Mouse (Mus musculus) stomach, embryonic 15.5 days (tissue): ENCODE measurements around the gene Mzt1. TPM values are rescaled to one million over a fixed set of nuclear protein-coding genes. Genes with fewer than 3 reads are reported as not detected.

Experiments
- ATAC-seq: fragments of 200-750 bp; cut with Nextera tagmentation; 2 replicates; pipeline ENCODE4 v1.8.0; 2017; ENCODE audit warnings: low read depth, moderate number of reproducible peaks, moderate TSS enrichment; ENCODE audit not compliant: insufficient read depth, low FRiP score
- H3K27ac ChIP-seq: fragments of 300-500 bp; sonication (generic); 2 replicates; pipeline ENCODE4 v1.5.1; 2015; ENCODE audit warnings: mild to moderate bottlenecking, inconsistent platforms
- H3K27me3 ChIP-seq: fragments of 300-500 bp; sonication (generic); replicated peaks from 2 replicates; pipeline ENCODE4 v1.6.1; 2015; ENCODE audit warnings: inconsistent platforms
- H3K36me3 ChIP-seq: fragments of 300-500 bp; sonication (generic); 2 replicates; pipeline ENCODE4 v1.6.1; 2015; ENCODE audit warnings: inconsistent platforms
- H3K4me1 ChIP-seq: fragments of 300-500 bp; sonication (generic); 2 replicates; pipeline ENCODE4 v1.6.1; 2015; ENCODE audit warnings: inconsistent platforms
- H3K4me2 ChIP-seq: fragments of 300-500 bp; sonication (generic); 2 replicates; pipeline ENCODE4 v1.6.1; 2015; ENCODE audit warnings: mild to moderate bottlenecking, inconsistent platforms
- H3K4me3 ChIP-seq: fragments of 300-500 bp; sonication (generic); replicated peaks from 2 replicates; pipeline ENCODE4 v1.5.1; 2015; ENCODE audit warnings: inconsistent platforms
- H3K9ac ChIP-seq: fragments of 300-500 bp; sonication (generic); 2 replicates; pipeline ENCODE4 v1.6.1; 2015; ENCODE audit warnings: inconsistent platforms
- H3K9me3 ChIP-seq: fragments of 300-500 bp; sonication (generic); 2 replicates; pipeline ENCODE4 v1.6.1; 2016; ENCODE audit warnings: inconsistent platforms
- WGBS: fragments of 180-500 bp; shearing (Covaris S2); methylation state at CpG from one replicate; pipeline ENCODE4 v1.1.7; 2015; 5-methylcytosine and 5-hydroxymethylcytosine counted together
- polyA plus RNA-seq: library from polyadenylated mRNA; unstranded; fragments of >200 nt; fragmentation: Nextera tagmentation; extraction: Ambion mirVana; gene quantifications from 2 replicates; pipeline ENCODE4 v1.2.1, GENCODE M21; 2015

Mzt1 gene
- polyA plus RNA-seq: 75.0 and 76.0 TPM in 2 replicates

DNA sequence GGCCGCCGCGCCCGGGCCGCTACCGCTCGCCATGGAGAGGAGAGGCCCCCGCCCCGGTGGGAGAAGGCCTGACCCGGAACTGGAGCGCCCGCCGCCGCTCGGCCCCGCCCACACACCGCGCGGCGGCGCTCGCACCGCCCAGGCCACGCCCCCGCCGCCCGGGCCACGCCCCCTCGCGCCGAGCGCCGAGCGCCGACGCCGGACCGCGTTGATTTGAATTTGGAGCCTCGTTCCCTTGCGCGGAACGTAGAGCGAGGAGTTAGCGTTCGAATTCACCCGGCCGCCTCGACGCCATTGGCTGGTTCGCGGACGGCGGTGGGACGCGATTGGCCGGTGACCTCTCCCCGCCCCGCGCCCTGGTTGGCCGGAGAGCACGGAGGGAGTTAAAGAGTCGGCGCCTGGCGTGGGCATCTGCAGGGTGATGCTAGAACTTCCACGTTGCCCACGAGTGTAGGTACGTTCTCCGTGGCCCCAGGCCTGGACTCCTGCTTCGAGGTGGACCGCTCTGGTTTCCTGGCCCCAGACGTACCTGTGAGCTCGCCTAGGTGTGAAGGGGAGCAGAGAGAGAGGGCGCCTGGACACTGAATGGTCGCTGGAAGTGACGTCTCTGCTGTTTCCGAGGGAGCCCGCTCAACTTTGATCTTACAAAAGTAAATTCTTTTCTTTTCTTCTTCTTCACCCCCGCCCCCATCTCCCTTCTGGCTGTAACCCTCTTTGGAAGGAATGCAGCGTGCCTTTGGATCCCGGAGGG, at the start of gene Mzt1, which contains the start of gene Bora:
Gene Mzt1 (minus strand): TSS at position 104 of the 751 bp plus-strand sequence.
Gene Bora (plus strand): TSS at position 192 of the 751 bp plus-strand sequence.
- Histone ChIP-seq H3K9ac (peak within 1 kb of the TSS; percentile 86), H3K27ac (peak within 1 kb of the TSS; percentile 78), H3K9me3 (no peaks in the 10 kb centered on the region), H3K4me1 (peaks cover 18% of the 10 kb centered on the region), H3K4me3 (peak within 1 kb of the TSS; percentile 96), H3K4me2 (peak within 1 kb of the TSS; percentile 70), H3K36me3 (peaks cover 4% of the 10 kb centered on the region; the same call in 1 of the 2 replicates), H3K27me3 (no peaks in the 10 kb centered on the region)
- under 1% methylated on average over 74 of the region's 81 CpGs for WGBS
- peak; percentile 95 for ATAC-seq

DNA sequence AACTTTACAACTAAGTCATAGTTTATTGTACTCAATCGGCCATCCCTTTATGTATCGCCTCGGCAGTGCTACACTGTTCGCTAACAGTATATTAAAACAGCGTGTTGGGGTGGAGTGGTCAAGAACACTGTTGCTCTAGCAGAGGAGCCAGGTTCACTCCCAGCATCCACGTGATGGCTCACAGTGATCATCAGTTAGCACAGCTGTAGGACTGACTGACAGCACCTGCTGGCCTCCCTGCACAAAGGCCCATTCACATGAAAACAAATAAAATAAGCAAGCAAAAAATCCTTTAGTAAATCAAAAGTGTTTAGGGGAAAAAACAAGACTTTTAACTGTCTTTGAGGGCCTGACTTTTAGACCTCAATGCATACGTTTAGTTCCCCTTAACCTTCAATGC, 43.0 kb upstream of the Mzt1 start:
- Histone ChIP-seq H3K4me3 (no peak overlapping the region), H3K36me3 (peaks cover 41% of the 10 kb centered on the region), H3K4me2 (no peak overlapping the region), H3K9me3 (no peaks in the 10 kb centered on the region), H3K27ac (no peak overlapping the region), H3K27me3 (no peaks in the 10 kb centered on the region), H3K4me1 (no peaks in the 10 kb centered on the region), H3K9ac (no peak overlapping the region)
- WGBS: 91% methylated on average over 7 of the region's 7 CpGs
- ATAC-seq: no peak

DNA sequence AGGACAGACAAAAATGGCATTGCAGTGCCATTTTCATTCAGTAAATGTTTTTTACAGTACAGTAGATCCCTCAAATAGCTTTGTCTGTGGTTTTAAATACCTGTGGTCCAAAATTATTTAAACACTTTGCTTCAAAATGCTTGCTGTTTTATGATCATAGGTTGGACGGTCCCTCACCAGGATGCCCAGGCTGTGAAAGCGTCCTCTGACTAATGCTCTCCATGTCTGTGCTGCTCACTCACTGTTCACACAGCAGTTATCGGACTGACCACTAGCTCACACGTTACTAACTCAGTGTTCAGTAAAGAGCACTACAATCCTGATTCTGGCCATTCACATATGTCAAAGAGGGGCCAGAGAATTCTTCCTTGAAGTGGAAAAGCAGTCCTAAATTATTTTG, 25.2 kb upstream of the Mzt1 start:
- ATAC-seq: no peak
- WGBS: 81% methylated on average over 4 of the region's 4 CpGs
- H3K36me3 ChIP-seq: peaks cover 19% of the 10 kb centered on the region

DNA sequence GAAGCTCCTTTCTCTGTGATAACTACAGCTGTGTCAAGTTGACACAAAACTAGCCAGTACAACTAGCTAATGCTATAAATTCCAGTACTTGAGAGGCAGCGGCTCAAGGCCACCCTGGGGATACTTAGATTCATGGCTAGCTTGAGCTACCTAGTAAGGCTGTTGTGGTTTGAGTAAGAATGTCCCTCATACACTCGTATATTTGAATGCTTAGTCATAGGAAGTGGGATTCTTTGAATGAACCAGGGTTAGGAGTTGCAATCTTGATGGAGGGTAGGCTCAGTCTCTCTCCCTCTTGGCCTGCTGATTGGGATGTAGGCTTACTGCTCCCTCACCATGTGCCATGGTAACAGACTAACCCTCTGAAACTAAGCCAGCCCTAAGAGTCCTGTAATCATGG, 17.2 kb upstream of the Mzt1 start:
- no peak for ATAC-seq
- H3K4me2 ChIP-seq: no peak overlapping the region
- H3K27me3 ChIP-seq: no peaks in the 10 kb centered on the region
- no peak overlapping the region for H3K9ac ChIP-seq
- no peaks in the 10 kb centered on the region for H3K9me3 ChIP-seq
- WGBS: 91% methylated on average over 2 of the region's 2 CpGs
- no peaks in the 10 kb centered on the region for H3K4me1 ChIP-seq
- no peak overlapping the region for H3K4me3 ChIP-seq
- no peak overlapping the region for H3K27ac ChIP-seq
- peaks cover 24% of the 10 kb centered on the region for H3K36me3 ChIP-seq

More for the DNA sequence above, 25.2 kb upstream of the Mzt1 start:
- Histone ChIP-seq H3K4me3 (no peak overlapping the region), H3K4me1 (no peaks in the 10 kb centered on the region), H3K27me3 (no peaks in the 10 kb centered on the region), H3K27ac (no peak overlapping the region), H3K9ac (no peak overlapping the region), H3K4me2 (no peak overlapping the region), H3K9me3 (no peaks in the 10 kb centered on the region)

DNA sequence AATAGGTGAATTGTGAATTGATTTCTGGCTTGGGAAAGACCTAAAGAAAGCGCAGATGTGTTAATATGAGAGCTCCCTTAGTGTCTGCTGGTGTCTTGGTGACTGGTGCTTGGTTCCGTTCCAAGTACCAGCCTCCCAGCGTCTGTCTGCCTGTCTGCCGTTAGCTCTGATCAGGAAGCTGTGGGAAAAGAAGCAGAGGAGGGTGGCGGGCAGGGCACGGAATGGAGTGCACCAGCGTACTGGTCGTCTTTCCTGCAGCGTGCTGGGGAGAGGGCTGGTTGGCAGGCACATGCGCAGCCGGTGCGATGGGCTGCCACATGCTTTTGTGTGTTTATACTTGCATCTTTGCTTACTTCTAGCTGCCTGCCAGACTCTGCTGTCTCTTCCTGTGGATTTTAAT, 14.7 kb upstream of the Mzt1 start:
- peaks cover 21% of the 10 kb centered on the region for H3K36me3 ChIP-seq
- WGBS: 90% methylated on average over 12 of the region's 12 CpGs

DNA sequence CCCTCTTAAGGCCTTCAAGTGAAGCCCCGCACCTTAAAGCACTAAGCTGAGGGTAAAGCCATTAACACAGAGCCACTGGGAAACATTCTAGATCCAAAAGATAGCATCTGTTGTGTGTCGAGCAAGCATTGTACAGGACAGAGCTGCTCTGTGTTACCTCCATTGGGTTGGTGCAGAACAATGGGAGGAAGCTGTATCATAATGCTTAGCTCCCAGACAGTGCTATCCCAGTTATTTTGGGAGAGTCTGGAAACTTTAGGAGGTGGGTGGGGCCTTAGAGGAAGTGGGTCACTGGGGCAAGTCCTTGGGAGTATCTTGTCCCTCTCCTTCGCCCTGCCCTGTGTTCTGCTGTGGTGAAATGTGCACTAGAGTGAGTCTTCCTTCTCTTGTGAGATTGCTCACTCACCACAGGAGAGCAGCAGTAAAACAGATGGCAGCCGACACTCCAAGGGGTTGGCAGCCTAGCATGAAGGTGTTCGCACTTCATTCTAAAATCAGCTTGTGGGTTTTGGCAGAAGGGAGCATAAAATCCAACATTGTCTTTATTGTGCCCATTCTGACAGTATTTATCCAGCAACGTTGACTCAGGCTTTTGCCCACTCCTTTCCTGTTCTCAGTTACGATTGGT, 13.1 kb upstream of the Mzt1 start:
- H3K4me2 ChIP-seq: no peak overlapping the region
- no peak for ATAC-seq
- H3K36me3 ChIP-seq: peaks cover 21% of the 10 kb centered on the region
- no peak overlapping the region for H3K9ac ChIP-seq
- no peaks in the 10 kb centered on the region for H3K9me3 ChIP-seq
- H3K4me1 ChIP-seq: no peaks in the 10 kb centered on the region
- no peak overlapping the region for H3K27ac ChIP-seq
- WGBS: 85% methylated on average over 7 of the region's 7 CpGs
- H3K4me3 ChIP-seq: no peak overlapping the region
- H3K27me3 ChIP-seq: no peaks in the 10 kb centered on the region

More for the DNA sequence above, 14.7 kb upstream of the Mzt1 start:
- Histone ChIP-seq H3K4me2 (no peak overlapping the region), H3K27me3 (no peaks in the 10 kb centered on the region), H3K27ac (no peak overlapping the region), H3K4me3 (no peak overlapping the region), H3K9ac (no peak overlapping the region), H3K4me1 (no peaks in the 10 kb centered on the region), H3K9me3 (no peaks in the 10 kb centered on the region)
- no peak for ATAC-seq

GRCm38 (mm10) chr14:99046782-99047181, 848 bp upstream of the Mzt1 start:
- Histone ChIP-seq H3K4me3 (peak overlapping the region; percentile 96), H3K4me2 (peak overlapping the region; percentile 70), H3K9me3 (no peaks in the 10 kb centered on the region), H3K36me3 (peaks cover 6% of the 10 kb centered on the region; the same call in 1 of the 2 replicates), H3K27ac (peak overlapping the region; percentile 78), H3K27me3 (no peaks in the 10 kb centered on the region), H3K4me1 (peaks cover 13% of the 10 kb centered on the region), H3K9ac (peak overlapping the region; percentile 57; the same call in 1 of the 2 replicates)
- WGBS: under 1% methylated on average over 15 of the region's 15 CpGs
- 0 out of 2 replicates have a peak, but pooled peaks have one; percentile 0 for ATAC-seq

GRCm38 (mm10) chr14:99045378-99046030, 430 bp downstream of the Mzt1 start:
- Histone ChIP-seq H3K4me3 (peak overlapping the region; percentile 96), H3K4me1 (peaks cover 21% of the 10 kb centered on the region), H3K9me3 (no peaks in the 10 kb centered on the region), H3K27ac (peak overlapping the region; percentile 78), H3K9ac (peak overlapping the region; percentile 86), H3K27me3 (no peaks in the 10 kb centered on the region), H3K36me3 (peaks cover 3% of the 10 kb centered on the region; the same call in 1 of the 2 replicates), H3K4me2 (peak overlapping the region; percentile 63)
- under 1% methylated on average over 53 of the region's 70 CpGs for WGBS
- ATAC-seq: no peak

GRCm38 (mm10) chr14:99044718-99045117, 1.2 kb downstream of the Mzt1 start:
- Histone ChIP-seq H3K36me3 (no peaks in the 10 kb centered on the region), H3K27me3 (no peaks in the 10 kb centered on the region), H3K9me3 (no peaks in the 10 kb centered on the region), H3K4me1 (peaks cover 21% of the 10 kb centered on the region), H3K4me2 (peak overlapping the region; percentile 63), H3K27ac (no peak overlapping the region), H3K9ac (0 out of 2 replicates have a peak overlapping the region, but pooled peaks have one; percentile 9), H3K4me3 (peak overlapping the region; percentile 96)
- 6% methylated on average over 5 of the region's 5 CpGs for WGBS
- ATAC-seq: no peak

DNA sequence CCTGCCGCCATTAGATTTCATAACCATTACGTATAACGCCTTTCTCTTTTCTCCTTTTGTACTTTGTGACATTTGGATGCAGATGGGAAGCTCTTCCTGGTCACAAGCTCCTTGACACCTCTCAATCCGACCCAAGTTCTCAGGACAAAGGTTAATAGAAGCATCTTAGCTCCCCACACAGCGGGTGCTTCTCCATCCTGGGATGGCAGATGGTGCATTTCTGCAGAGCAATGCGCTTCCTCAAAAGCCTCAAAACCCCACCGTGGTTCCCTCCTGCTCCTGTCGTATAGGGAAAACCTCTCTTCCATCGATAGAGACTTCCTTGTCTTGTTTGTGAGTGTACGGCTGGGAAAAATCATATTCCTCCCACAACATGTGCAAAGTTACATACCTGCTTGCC, 1.8 kb downstream of the Mzt1 start:
- Histone ChIP-seq H3K4me3 (0 out of 2 replicates have a peak overlapping the region, but pooled peaks have one; percentile 3), H3K4me2 (peak overlapping the region; percentile 63), H3K27me3 (no peaks in the 10 kb centered on the region), H3K9ac (no peak overlapping the region), H3K36me3 (no peaks in the 10 kb centered on the region), H3K9me3 (no peaks in the 10 kb centered on the region), H3K27ac (no peak overlapping the region), H3K4me1 (peaks cover 21% of the 10 kb centered on the region)
- no peak for ATAC-seq
- WGBS: 39% methylated on average over 10 of the region's 10 CpGs

DNA sequence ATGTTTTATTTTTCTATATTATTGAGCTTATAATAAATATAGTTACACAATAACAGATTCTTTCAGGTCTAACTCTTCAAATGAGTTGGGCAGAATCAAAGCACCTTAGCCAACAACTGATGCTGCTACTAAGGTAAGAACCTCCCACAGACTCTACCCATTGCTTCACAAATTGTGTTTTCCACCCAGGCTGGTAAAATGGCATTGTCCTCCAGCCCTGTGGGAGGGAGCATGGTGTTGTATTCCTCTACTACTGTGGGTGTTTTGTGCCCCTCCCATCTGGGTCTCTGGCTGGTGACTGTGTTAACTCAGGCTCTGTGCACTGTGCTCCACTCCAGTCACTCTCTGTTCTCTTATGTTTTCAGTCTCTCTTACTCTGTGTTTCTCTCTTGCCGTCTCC, 2.4 kb downstream of the Mzt1 start:
- Histone ChIP-seq H3K4me1 (peaks cover 21% of the 10 kb centered on the region), H3K27me3 (no peaks in the 10 kb centered on the region), H3K4me2 (no peak overlapping the region; the same call in 1 of the 2 replicates), H3K4me3 (no peak overlapping the region), H3K27ac (no peak overlapping the region), H3K36me3 (no peaks in the 10 kb centered on the region), H3K9ac (no peak overlapping the region), H3K9me3 (no peaks in the 10 kb centered on the region)
- 53% methylated on average over 1 of the region's 1 CpGs for WGBS
- ATAC-seq: no peak
